Mouse (Mus musculus): ENCODE results near the gene Kcnip1. TPM values are rescaled to one million over a fixed set of nuclear protein-coding genes. Genes with fewer than 3 reads are reported as not detected.

The Kcnip1 gene
- total RNA-seq, 2 experiments from 2014 or later = not detected

- intact Hi-C loops (cut with DNase I) = no loop called here
- no peak for DNase-seq (ENCODE audit: low spot score)
These were observed 365.7 kb downstream of the Kcnip1 start for GRCm38 (mm10) chr11:33627136-33627742.

DNA sequence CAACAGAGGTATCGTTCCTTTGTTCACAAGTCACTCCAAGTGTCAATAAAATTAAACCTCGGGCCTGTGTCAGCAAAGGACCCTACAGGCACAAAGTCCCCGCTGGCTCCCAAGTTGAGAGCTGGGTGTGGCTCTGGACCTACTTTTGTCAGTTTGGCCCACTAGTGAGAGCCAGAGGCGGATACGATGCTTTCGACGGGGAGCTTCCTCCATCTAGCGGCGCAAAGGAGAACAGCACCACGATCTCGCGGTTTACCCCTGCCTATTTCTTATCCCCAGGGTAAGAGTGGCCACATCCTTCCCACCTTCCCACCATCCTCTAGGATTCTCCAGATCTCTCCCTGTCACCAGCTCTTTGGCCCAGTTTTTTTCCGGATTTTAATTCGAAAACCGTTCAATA, 378.7 kb downstream of the Kcnip1 start:
- peak; percentile 21 for DNase-seq (ENCODE audit: low spot score)
- intact Hi-C loops (cut with DNase I) = loop anchor here (1.0 kb wide), 1 partner anchor 438 kb away; no protein-coding TSS in a partner anchor

GRCm38 (mm10) chr11:33607784-33608183, 385.2 kb downstream of the Kcnip1 start:
- intact Hi-C loops (cut with DNase I) = no loop called here
- DNase-seq (ENCODE audit: low spot score) = no peak

GRCm38 (mm10) chr11:33603174-33603573, 389.8 kb downstream of the Kcnip1 start:
- intact Hi-C loops (cut with DNase I) = no loop called here

DNA sequence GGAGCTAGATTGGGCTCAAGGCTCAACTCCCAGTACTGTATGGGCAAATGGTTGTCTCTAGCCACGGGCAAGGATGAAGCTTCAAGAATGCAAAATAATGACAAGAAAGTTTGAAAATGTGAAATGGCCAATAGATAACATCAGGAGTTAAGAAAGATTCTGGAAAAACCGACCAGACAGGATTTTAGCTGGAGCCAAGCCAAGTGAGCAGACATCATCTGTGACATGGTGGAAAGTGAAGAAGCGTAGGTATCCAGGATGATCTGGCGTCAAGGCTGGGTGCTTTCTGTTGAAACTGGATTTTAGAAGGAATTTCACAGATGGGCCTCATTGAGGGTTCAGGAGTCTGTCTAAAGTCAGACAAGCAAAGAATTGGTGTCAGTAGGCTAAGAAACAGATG, 394.0 kb downstream of the Kcnip1 start, which contains the start of gene D130052B06Rik:
Gene D130052B06Rik (plus strand): TSS at position 317 of the 400 bp plus-strand sequence.
- intact Hi-C loops (cut with DNase I) = no loop called here
- no peak for DNase-seq (ENCODE audit: low spot score)

More at GRCm38 (mm10) chr11:33603174-33603573, 389.8 kb downstream of the Kcnip1 start:
- DNase-seq (ENCODE audit: low spot score) = no peak

- intact Hi-C loops (cut with DNase I) = no loop called here
- DNase-seq (ENCODE audit: low spot score) = no peak
These were observed 396.3 kb downstream of the Kcnip1 start for GRCm38 (mm10) chr11:33596655-33597054.

GRCm38 (mm10) chr11:33592826-33593225, 400.1 kb downstream of the Kcnip1 start:
- DNase-seq (ENCODE audit: low spot score) = no peak
- intact Hi-C loops (cut with DNase I) = no loop called here

DNA sequence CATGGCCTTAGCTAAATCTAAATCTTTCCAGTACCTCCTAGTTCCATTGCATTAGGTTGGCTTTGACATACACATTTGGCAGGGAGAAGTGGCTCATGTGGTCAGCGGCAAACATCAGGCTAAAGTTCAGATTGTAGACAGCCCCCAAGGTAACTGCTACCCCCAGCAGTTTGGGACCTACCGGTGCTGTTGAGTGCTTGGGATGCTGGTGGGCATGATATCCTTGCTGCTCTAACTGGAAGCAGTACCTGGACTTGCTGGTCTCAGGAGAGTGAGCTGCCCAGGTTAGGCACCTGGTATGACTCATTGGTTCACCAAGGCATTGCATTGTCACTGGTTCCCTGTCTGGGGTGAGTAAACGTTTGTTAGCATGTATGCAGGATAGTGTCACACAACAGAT, 402.2 kb downstream of the Kcnip1 start:
- intact Hi-C loops (cut with DNase I) = no loop called here
- DNase-seq (ENCODE audit: low spot score) = no peak

DNA sequence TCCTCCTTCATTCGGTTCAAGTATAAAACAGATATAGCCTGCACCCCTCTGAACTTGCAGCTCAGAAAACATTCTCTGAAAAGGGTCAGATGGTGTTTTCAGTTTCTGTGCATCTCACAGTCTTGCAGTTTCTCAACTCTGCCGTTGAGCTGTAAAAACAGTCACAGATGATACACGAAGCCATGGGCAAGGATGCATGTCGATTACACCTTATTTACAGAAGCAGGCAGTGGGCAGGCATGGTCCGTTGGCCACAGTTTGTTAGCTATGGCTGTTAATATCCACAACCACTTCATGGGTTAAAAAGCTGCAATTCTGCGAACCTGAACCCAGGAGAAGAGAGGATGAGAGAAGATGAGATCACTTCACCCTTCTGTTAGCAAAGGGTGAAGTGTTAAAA, 406.3 kb downstream of the Kcnip1 start:
- DNase-seq (ENCODE audit: low spot score) = no peak
- intact Hi-C loops (cut with DNase I) = no loop called here

DNA sequence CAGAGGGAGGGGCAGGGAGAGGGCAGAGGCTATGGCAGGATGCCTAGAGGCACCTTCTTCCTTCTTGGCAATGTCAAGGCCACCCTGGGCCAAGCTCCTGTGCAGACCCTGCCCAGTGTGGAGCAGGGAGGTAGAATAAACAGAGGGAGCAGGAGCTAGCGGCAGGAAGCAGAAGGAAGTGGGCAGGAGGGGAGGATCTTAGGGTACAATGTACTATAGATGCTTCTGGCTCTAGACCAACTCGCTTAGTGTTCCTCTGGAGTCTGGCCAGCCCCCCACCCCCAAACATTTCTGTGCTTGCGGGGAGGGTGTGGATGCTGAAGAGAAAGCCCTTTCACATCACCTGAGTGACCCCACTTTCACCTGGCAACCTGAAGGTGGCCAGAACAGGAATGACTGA, 413.3 kb downstream of the Kcnip1 start:
- DNase-seq (ENCODE audit: low spot score) = no peak
- intact Hi-C loops (cut with DNase I) = no loop called here

Other genes with a start within 250 kb of the Kcnip1 start
- gene Kcnmb1, start 30.1 kb downstream of the Kcnip1 start, total RNA-seq (2021) = 1 to 10 TPM in 1 of 2 experiments, under 1 TPM in 1; 0.70 to 1.1 TPM
- 1 to 10 TPM; 2.6 to 2.7 TPM for gene Lcp2, start 53.8 kb upstream of the Kcnip1 start, total RNA-seq (2021)
- gene 4930469K13Rik, start 105.4 kb upstream of the Kcnip1 start, total RNA-seq (2021) = not detected
- gene Foxi1, start 214.9 kb upstream of the Kcnip1 start, total RNA-seq (2021) = not detected